Mouse (Mus musculus) cerebellum, adult (tissue): ENCODE measurements around the gene Ttc19.

Experiments
- ATAC-seq: cut with Nextera tagmentation; 2 replicates; pipeline ENCODE4 v1.9.2; 2017; ENCODE audit warnings: mild to moderate bottlenecking, moderate library complexity, mixed read lengths; ENCODE audit not compliant: insufficient number of reproducible peaks, low FRiP score, low TSS enrichment

Gene Ttc19

DNA sequence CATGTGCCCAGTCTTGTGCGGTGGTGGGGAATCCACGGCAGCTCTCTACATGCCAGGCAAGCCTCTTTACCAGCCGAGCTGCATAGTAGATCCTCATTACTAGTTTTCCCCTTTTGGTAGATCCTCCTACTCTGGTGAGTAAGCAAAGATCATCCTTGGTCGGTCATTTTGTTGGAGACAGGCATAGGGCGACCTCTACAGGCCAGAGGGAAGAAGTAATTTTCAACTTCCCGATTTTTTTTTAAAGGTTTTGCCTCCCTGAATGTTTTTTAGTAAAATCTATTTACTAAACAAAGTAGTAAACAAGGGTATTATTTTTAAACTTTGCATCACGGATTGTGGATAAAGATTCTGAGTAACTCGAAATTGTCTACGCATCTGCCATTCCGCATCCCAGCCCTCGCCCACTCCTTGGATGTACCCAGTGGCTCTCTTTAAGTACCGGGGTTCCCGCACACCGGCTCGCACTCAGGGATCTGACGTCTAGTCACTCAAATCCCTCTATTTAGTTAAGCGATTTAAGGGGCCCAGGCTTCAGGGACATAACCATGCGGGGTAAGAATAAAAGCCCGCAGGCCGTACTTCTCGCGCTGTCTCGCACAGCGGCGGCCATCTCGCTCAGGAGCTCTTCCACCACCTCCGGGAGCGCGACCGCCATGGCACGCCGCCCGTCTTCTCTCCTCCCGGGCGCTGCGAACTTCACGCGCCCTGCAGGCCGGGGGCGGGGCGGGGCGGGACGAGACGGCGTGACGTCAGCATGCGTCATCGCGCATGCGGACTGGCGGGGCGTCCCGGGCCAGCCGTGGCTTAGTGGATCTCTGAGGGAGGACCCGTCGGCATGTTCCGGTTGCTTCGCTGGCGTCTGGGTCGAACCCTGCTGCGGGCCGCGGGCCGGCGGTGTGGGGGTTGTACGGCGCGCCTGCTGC, at the start of gene Ttc19, which contains the start of gene Zswim7:
Gene Ttc19, plus strand, starts transcription at position 799 of the 926 bp plus-strand sequence.
Gene Zswim7, minus strand, starts transcription at position 701 of the 926 bp plus-strand sequence.
- peak; percentile 88 for ATAC-seq

DNA sequence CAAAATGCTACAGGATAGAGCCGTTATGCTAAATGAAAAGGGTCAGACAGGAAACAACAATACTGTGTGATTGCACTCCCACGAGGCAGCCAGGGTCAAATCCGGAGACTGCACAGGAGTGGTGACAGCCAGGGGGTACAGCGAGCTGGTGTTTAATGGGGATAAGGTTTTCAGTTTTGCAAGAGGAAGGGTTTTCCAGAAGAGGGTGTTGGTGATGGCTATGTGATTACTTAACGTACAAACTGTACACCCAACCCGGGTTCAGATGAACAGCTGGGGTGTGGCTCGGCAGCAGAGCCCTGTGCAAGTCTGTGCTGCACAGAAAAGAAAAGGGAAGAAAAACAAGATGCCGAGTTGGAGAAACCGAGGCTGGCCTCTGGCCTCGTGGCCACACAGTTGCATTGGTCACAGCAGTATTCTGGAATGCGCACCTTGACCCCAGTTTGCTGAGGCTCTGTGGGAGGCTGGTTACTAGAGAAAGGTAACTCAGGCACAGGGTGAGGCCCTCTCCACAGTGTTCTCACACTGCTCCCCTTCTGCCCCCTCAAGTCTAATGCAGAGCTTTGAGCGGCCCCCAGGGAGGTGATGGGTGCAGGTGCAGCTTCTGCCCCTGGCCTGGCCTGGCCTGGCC, 40.5 kb upstream of the Ttc19 start:
- no peak for ATAC-seq

DNA sequence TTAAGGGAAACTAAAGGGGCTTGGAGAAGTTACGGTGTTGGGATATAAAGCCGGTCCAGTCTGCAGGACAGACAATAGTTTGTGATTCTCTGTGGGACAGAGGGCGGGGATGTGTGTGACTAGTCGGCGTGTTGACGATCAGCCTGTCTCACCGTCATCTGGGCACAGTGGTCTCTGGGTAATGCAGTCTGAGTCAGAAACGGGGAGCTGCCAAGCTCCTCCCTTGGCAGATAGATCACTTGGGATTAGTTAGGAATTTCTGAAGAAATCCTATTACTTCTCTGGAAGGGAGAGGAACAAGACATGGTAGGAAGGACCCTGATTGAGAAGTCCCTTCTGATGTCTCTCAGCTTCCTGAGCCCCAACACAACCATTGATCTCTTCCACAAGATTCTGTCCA, 37.4 kb upstream of the Ttc19 start:
- no peak for ATAC-seq

DNA sequence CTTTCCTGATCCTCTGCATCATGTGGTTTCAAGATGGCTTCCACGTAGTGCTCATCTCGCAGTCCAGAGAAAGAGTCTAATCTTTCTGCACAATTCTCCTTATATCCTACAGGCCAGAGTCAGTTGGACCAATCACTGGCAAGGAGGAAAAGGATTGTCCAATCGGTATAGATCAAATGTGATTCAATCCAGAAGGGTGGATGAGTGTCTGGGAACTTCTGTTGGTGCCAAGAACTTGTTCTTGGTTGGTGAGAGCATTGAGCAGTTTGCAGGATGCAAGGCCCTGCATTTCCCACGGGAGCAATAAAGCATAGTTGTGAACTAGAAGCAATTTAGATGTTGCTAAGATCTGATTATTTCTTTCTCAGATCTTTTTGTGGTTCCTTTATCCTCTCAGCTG, 36.8 kb upstream of the Ttc19 start:
- no peak for ATAC-seq

DNA sequence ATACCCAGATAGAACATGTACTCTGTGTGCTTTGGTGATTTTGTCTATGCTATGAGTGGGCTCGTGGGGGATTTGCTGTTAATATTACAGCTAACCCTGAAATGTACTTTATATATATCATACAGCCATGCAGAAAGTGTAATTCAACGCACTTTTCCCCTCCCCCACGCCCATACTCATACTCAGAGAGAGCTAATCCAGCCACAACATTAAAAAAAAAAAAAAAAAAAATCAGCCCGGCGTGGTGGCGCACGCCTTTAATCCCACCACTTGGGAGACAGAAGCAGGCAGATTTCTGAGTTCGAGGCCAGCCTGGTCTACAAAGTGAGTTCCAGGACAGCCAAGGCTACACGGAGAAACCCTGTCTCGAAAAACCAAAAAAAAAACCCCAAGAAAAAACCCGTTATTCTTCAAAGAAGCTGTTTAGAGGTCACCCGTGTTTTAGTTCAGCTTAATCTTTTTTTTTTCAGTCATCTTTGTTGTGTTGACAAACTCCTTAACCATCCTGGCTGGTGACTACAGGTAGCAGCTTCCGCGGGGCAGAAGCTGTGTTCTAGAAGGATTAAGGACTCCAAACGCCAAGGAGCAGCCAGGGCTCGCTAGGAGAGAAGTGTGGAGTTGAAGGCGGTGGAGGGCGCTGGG, 33.4 kb upstream of the Ttc19 start:
- ATAC-seq: no peak

DNA sequence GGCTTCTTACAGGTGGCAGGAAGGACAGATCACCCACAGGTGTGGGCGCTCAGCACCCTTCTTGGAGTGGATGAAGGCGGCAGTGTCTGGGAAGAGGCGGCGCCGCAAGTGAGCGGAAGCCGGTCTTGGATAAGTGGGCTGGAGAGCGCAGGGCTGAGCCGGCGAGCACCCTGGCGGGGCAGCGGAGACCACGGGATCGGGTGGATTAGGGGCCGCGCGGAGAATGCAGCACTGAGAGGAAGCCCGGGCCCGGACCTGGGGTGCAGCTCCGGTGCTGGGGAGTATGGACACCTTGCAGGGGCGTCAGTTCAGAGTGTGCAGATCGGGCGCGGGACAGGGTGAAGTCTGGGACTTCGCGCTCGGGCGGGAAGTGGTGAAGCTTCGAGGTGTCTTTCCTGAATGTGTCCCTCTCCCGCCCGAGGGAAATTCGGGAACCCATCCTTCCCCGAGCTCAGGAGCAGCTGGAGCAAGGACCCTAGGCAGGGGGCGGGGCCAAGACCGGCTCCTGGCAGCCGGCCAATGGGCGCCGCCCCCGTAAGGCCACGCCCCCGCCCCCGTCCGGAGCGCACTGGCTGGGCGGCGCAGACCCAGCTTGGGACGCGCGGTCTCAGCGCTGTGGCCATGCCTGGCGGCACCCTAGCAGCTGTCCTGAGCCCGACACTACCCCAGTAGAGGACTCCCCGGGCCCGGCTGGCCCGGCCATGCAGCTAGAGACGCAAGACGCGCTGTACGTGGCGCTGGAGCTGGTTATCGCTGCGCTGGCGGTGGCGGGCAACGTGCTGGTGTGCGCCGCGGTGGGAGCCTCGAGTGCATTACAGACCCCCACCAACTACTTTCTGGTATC, 32.6 kb upstream of the Ttc19 start, which contains the start of gene Adora2b:
Gene Adora2b, plus strand, starts transcription at position 584 of the 844 bp plus-strand sequence.
- ATAC-seq: 0 out of 2 replicates have a peak, but pooled peaks have one; percentile 31

DNA sequence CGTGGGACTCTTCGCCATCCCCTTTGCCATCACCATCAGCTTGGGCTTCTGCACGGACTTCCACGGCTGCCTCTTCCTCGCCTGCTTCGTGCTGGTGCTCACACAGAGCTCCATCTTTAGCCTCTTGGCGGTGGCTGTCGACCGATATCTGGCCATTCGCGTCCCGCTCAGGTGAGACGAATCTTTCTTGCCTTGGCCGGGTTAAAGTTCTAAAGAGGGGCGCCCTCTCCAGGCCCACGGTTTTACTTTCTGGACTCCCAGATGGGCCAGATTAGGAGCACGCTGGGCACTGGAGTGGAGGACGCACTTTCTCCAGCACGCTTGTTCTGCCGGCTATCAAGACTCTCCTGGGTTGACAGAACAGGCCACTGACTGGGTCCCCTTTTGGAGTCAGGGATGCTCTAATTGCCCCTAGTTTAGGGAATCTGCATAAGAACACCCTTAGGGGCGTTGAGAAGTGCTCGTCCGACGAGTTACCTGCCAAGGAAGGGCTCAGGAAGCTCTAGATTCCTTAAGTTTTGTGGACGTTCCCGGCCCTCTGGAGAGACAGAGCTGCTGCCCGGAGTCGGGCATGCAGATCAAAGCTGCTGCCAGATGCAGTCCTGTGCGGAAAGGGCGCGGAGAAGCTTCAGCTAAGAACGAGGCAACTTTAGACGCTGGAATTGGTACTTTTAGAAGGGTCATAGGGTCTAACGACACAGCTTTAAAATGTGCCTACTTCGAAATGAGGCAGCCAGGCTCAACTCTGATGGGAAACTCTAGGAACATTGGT, 31.8 kb upstream of the Ttc19 start:
- no peak; the same call in 1 of the 2 replicates for ATAC-seq

DNA sequence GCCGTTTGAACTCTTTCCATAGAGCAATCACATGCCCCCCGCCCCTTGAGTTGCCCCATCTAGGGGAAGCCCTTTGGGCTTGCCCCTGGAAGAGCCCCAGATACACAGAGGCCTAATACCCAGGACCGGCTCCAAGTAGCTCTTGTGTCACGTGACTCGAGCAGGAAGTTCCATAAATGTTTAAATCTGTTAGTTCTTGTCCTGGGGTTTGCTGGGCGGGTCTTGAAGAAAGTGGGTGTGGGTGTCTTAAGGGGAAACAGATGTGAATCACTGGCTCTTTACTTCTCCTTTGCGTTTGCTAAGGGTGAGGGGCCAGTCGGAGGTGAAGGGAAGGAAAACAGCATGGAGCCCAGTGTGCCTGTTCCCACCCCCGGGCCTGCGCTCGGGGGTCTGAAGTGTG, 30.2 kb upstream of the Ttc19 start:
- no peak for ATAC-seq

DNA sequence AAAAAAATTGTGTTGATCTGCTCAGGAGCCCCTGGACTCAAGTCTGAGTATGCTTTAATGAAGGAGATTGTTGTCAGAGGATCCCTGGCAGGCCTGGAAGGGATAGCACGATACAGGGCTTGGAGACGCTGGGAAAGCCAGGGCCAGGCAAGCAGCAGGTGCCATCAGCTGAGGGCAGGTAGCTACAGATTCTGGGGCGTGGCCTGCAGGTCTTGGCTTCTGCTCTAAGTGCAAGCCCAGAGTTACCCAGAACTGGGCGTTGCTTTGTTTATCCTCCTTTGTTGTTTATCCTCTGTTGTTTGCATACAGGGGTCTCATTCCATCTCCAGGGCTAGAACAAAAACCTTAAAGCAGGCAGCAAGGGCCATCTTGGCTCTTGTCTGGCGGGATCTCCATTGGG, 27.9 kb upstream of the Ttc19 start:
- no peak for ATAC-seq

DNA sequence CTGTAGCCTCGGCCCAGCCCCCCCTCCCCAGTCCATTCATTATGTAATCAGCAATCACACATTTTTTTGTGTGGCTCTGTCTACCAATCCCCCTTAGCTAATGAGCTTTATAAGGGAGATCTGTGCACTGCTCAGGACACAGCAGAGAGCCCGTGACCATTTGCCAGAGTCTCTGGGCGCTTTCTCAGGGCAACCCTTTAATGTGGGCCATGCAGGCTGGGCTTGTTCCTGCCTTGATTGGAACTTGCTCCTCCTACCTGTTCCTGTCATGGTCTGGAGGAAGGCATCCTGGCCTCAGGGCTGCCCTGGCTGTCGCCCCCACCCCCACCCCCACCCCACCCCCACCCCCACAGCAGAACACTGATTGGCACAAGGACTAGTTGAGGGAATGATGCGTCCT, 22.1 kb upstream of the Ttc19 start:
- ATAC-seq: no peak

DNA sequence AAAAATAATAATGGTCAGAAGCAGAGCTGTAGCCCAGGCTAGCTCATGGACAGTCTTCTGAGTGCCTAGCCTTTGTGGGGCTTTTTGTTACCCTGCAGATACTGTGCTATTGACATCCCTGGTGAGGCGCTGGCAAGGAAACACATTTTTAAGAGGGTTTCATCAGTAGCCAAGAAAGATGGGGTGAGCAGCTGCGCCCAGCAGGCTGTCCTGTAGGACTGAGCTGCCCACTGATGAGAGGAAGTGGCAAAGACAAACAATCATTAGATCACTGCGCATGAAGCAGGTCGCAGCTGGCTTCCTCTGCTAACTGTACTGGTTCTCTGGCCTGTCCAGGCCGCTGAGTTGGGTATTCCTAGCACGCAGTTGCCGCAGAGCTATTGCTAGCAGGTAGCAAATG, 17.7 kb upstream of the Ttc19 start:
- ATAC-seq: no peak

DNA sequence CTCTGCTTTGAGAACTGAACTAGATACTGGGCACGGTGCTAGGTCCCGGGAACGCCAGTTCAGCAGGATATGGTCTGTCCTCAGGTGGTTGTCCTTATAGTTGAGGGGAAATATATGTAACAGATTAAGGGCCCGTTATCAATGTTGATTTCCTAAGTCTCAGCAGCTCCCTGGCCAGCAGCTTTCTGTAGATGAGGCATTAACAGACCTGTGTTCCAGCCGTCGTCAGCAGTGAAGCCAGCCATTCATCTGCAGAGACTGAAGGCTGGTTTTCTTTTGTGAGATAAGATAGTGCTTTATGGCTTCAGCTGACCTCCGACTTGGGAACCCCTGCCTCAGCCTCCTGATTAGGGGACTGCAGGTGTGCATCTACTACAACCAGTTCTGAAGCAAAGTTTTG, 17.3 kb upstream of the Ttc19 start:
- no peak for ATAC-seq

DNA sequence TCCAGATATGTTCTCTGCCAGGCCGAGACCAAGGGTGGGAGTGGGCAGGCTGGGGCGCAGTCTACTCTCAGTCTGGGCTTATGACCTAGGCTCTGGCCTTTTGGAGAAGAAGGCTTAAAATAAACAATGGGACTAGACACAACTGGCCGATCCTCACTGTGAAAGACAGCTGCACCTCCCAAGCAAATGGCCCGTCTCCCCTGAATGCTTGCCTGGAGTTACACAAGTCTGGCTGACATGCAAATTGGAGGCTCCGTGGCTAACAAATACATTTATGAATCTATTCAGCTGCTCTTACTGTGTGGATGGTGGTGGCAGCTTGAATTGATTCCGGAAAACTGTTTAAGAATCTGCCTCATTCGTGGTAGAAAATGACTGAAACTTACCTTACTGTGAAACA, 15.6 kb upstream of the Ttc19 start:
- ATAC-seq: no peak

DNA sequence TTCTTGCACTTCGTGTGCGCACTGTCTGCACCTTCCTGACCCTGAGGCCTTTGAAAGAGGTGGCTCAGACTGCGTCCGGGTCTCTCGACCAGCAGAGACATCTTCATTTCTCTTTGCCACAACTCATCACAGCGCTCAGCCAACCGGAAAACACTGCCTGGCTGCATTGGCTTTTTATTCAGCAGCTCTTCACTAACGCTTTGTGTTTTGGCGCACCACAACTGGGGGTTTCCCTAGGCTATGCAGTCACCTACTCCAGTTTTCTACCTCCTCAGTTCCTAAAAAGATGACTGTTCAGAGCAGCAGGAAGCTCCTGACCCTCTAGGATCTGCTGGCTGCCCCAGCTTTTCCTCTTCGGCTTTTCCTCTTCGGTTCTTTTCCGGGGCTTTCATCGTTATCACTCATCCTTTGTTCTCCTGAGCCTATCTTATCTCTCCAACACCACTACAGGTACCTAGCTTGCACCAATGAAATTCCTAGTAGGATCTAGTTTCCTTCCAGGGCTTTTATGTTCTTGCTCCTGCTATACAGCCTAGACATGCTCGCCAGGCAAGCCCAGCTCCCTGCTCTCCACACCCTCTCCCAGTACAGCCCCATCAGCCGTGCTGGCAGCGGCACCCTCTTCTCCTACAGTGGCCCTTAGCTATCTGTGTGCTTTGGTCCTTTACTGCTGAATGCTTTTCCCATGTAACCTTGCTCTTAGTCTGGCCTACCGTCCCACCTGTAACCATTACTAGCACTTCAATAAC, 14.6 kb upstream of the Ttc19 start:
- ATAC-seq: no peak

DNA sequence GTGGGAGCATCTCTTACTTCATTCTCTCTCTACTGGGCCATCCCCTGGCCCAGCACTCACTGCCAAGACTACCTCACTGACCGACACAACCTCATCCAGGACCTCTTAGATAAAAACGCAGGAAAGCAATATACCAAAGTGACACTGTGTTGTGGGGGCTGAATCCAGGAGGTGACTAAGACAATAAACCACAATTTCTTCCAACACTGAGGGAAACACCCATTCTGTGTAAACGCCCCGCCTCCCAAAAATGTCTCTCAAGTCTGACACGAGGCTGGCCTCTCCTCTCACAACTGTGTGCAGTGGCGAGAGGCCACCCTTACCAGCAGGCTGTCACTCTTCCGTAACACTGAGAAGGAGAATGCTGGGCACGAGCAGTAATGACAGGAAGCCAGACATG, 12.9 kb upstream of the Ttc19 start:
- no peak for ATAC-seq

DNA sequence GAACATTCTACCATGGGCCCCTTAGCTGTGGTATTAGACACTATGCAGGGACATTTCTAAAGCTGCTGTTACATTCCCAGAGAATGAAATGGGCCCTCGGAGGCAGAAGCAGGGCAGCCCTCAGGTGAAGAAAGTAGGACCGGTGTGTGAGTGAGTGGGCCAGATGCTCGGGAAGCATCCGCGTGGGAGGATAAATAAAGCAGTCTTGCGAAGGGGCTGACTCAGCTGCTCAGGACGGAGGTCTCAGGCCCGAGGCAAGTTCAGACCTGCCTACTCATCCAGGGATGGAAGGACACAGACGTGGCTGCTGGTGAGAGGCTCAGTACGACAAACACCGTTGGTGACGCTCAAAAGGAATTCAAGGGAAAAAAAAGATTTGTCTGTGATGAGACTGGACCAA, 12.2 kb upstream of the Ttc19 start:
- ATAC-seq: no peak

DNA sequence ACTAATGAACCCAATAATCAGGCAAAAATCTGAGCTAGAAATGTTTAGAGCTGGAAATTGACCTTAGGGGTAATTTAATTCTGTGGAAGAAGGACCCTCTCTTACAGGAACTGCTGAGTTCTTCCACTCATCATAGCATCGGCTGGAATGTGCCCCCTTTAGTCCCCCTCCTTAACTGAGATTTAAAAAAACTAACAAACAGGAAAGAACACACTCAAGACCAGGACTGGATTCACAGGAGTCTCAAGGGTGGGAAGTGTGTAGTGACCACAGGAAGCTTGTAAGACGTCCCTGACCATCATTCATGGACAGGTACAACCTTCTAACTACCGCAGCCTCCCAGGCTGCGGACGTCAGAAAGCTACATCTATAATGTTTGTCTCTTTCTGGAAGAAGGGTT, 10.4 kb upstream of the Ttc19 start:
- no peak for ATAC-seq

DNA sequence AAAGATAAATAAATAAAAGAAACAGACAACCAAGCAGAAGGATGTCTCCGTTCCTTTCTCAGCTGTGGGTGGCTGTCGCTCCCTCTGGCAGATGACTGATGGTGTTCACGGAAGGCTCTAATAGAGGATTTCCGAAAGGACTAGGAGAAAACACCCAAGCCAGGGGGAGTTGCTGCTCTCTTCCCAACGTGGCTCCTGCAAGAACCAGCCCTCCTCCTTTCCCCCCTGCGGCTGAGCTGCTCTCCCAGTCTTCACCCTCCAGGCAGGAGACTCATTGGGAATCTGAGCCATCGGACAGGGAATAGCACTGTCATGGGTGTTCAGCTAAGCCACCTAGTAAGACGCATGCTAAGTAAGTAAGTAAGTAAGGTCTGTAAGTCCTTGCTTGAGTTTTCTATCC, 4.2 kb upstream of the Ttc19 start:
- no peak for ATAC-seq

DNA sequence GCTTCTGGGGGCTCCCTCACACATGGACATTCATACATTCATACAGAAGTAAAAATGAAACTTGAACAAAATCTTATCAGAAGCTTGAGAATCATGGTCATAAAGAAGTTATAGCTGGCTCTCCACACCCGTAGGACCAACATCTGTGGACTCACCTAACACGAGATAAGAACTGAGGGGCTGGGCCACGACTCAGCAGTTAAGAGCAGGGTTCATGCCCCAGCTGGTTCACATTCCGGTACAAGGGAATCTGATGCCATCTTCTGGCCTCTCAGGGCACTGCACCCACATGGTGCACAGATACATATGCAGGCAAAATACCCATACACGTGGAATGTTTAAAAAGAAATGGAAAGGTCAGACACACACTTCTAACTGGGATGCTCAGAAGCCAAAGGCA, 3.2 kb upstream of the Ttc19 start:
- ATAC-seq: no peak
